Mouse (Mus musculus) monocyte, adult 2 months (primary cell): ENCODE data around the gene Synj2.

ENCODE experiments used
- DNase-seq, 2 experiments: peaks; one replicate each; pipeline ENCODE4 v3.0.0; 2022; ENCODE audit warnings: low spot score in 2 of 2, low read depth in 1 of 2

Gene Synj2

GRCm38 (mm10) chr17:5997380-5998234, 56.5 kb downstream of the Synj2 start:
- no peak for DNase-seq

GRCm38 (mm10) chr17:5998235-5998500, 57.1 kb downstream of the Synj2 start:
- DNase-seq = no peak

DNA sequence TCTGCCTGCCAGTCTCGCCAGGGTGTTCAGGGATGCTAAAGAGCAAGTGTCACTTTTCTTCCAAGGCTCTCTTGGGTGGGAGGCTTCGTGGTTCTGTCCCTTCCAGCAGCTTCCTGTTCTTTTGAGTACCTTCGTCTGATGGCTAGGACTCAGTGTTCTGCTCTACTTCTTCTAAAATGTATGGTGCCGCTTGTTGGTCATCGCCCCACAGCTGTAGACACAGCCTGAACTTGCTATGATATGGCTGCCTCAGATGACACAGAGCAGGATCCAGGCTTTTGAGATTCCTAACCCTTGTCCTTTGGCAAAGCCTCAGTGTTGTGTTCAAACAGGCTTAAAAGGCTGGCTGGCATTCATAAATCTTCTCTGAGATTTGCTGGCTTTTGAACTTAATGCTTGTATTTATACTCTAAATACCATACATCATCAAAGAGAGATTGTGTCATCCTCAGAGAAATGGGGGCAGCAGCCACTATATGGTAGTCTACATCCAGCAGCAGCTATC, 58.0 kb downstream of the Synj2 start:
- DNase-seq = no peak

- no peak for DNase-seq
Observed at GRCm38 (mm10) chr17:6000864-6001319, 59.8 kb downstream of the Synj2 start.

DNA sequence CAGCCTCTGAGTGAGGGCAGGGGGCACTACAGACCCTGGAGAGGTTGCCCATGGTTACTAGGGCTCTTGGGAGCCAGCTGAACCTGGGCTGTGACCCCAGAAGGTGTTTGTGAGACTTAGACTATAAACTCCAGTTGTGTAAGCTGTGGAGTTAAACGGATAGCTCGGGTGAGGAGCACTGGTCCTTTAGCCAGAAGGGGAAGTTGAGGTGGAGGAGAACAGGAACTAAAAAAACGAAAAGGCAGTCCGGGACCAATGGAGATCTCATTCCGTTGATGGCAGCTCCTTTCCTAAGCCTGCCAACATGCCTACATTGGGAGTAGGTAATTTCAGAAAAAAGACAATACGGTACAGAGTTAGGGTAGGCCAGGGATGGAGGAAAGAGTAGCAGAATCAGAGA, 60.3 kb downstream of the Synj2 start:
- peak in 1 of 2 experiments; percentile 14 for DNase-seq

- DNase-seq = no peak
Observed at GRCm38 (mm10) chr17:6001836-6002235, 60.8 kb downstream of the Synj2 start.

- no peak for DNase-seq
Observed at GRCm38 (mm10) chr17:6002563-6002962, 61.5 kb downstream of the Synj2 start.

GRCm38 (mm10) chr17:6003661-6004060, 62.6 kb downstream of the Synj2 start:
- no peak for DNase-seq

DNA sequence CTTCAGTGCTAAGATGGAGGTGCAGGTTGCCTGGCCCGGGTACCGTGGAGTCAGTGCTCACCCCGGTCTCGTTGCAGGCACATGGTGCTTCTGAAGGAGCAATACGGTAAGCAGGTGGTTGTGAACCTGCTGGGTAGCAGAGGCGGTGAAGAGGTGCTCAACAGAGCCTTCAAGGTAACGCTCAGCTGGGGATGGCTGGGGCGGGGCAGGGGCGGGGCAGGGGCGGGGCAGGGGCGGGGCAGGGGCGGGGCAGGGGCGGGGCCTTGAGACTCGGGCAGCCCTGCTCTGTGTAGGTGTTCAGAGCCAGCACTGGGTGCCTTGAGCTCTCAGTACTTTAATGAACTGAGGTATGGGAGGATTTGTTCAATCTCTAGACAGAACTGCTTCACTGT, 64.2 kb downstream of the Synj2 start:
- no peak for DNase-seq

DNA sequence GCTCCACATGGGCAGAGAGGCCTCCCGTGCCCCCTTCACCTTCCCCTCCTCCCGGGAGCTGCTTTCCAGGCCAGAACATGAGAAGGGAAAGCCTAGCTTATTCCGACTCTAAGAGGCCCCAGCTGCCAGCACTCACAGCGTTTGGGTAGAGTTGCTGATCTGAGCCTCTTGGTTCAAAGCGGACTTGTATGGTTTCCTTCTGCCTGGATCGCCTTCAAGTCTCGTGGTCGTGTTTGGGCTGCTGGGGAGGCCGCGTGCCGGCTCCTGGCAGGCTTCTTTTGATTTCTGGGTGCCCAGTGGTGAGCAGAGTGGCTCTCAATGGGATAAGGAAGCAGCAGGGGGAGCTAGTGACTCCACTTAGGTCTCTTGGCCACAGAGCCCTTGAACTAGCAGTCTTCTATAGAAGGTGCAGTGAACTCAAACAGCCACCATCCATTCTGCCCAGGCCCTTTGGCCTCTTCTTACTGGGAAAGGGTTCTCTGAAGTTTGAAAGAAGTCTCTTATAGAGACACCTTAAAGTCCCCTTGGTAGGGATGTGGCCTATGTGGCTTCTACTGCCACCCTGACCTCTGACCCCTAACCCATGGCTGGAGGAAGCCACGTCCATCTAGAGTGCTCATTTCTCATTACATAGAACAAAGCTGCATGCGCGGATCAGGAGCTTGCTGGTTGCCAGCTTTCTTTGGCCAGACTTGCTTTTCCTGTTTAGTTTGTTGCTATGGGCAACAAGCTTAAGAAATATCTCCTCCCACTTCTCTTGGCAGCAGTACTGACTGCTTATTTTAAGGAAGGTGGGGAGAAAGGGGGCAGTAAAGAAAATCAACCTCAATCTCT, 64.8 kb downstream of the Synj2 start:
- DNase-seq = peak; percentile 52 to 62

DNA sequence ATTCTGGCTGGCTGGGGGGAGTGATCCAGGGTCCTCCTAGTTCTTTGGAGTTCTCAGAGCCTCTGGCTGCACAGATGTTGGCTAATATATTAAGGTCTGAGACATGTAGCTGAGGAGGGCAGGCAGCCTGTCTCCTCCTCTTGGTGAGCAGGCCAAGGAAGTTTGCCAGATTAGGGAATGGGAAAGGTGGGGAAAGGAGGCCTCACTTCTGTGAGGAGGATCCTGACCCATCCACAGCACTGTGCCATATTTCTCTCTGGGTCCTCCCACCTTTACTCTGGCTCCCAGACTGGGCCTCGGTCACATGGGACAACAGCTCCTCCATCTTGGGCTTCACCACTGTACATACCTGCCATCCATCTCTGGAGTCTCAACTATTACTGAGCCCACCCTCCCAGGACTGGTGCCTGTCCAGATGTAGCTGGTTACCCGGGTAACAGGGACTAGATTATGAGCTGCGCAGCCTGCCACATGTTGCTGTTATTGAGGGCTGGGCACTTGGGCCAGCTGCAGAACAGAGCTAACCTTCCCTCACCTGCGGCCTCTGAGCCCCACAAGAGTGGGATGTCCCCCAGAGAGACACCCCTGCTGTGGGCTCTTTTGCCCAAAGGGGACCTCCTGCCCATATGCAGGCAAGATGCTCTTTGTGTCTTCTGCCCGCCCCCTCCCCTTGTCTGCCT, 66.2 kb downstream of the Synj2 start:
- no peak for DNase-seq

DNA sequence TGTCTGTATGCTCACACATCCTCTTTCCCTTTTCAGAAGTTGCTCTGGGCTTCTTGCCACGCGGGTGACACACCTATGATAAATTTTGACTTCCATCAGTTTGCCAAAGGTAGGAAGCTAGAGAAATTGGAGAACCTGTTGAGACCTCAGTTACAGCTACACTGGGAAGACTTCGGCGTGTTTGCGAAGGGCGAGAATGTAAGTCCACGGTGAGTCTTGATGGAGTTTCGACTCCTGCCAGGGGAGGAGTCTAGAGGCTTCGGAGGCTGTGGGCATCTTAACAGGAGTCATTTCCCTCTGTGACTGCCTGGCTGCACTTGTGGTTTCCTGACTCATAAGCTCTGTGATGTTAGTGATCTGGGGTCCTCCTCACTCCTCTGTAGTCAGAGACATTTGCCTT, 66.8 kb downstream of the Synj2 start:
- peak; percentile 61 to 63 for DNase-seq

DNA sequence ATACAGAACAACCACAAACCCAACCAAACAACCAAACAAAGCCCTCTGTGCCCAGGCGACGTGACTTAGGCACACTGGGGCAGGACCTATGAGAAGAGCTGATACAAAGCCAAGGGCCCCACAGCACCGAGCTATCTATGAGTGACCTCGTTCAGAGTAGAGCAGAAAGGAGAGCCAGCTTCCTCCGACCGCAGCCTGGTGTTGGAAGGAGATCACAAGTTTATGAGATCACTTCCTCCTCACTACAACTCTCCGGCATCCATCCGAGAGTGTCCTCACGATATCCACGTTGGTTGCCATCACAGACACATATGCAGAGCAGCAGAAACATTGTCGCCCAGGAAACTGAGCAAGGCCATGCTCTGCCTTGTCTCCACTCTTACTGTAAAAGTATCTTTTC, 67.5 kb downstream of the Synj2 start:
- peak; percentile 48 to 49 for DNase-seq

DNA sequence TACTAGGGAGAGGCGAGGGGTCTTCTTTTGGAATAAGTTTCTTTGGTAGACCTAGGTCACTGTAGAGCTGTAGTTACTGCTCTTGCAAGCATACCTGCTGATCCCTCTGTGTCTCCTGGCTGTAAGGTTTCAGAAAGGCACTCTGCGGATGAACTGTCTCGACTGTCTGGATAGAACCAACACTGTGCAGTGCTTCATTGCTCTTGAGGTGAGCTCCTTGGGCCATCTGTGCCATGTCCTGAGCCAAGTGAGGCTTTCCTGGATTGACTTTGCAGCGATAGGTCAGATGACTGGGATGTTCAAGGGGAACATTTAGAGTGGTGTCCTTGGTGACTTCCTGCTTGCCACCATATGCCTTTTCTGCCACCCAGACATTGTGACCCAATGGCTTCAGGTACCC, 68.5 kb downstream of the Synj2 start:
- no peak for DNase-seq

GRCm38 (mm10) chr17:6013079-6013478, 72.0 kb downstream of the Synj2 start:
- no peak for DNase-seq

DNA sequence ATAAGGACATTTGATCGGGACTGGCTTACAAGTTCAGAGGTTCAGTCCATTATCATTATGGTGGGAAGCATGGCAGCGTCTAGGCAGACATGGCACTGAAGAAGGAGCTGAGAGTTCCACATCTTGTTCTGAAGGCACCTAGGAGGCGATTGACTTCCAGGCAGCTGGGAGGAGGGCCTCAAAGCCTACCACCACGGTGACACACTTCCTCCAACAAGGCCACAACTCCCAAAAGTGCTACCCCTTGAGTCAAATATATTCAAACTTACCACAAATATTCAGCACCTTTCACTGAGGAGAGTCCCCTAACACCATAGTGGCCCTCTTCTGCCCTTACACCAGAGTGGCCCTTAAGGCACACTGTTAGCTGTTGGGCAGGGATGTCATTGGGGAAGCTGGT, 73.9 kb downstream of the Synj2 start:
- DNase-seq = no peak

GRCm38 (mm10) chr17:6016213-6016780, 75.2 kb downstream of the Synj2 start:
- DNase-seq = no peak

DNA sequence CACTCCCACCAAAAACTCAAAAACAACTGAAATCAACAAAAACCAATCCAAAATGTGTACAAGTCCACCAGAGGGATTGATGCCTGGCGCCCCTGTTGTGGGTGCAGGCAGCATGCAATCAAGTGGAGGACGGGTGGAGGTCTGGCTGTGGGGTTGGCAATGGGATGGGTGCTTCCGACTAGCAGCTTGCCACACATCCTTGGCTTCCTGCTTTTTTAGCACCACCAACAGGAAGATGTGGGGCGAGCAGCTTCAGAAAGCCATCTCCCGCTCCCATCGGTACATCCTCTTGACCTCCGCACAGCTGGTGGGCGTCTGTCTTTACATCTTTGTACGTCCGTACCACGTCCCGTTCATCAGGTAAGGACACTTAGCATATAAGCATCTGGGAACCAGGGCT, 76.2 kb downstream of the Synj2 start:
- no peak for DNase-seq

GRCm38 (mm10) chr17:6018348-6018747, 77.3 kb downstream of the Synj2 start:
- DNase-seq = no peak

DNA sequence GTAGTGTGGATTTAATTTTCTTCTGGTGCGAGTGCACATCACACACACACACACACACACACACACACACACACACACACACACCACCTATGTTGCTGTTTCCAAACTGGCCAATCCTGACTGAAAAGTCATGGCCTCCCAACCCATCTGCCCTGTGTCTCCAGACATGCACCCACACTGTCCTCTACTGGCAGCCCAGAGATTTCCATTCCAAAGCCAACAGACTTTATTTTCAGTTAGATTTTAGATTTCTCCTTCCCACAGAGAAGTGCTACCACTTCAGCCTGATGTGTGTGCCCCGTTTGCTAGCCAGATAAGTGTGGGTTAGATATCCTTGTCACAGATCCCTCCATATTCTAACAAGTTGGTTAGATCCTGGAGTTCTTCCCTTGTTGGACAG, 78.7 kb downstream of the Synj2 start:
- DNase-seq = no peak

GRCm38 (mm10) chr17:6020636-6021035, 79.6 kb downstream of the Synj2 start:
- no peak for DNase-seq
